Mouse (Mus musculus) thymus, postnatal 36 days (tissue): ENCODE results near the gene Invs.

Source experiments
- DNase-seq, 2 experiments: peaks; one replicate each; pipeline ENCODE4 v3.0.0; 2022; ENCODE audit warnings: mixed read lengths in 2 of 2

The Invs gene

GRCm38 (mm10) chr4:48472052-48472791, 192.7 kb downstream of the Invs start:
- DNase-seq, result no peak

DNA sequence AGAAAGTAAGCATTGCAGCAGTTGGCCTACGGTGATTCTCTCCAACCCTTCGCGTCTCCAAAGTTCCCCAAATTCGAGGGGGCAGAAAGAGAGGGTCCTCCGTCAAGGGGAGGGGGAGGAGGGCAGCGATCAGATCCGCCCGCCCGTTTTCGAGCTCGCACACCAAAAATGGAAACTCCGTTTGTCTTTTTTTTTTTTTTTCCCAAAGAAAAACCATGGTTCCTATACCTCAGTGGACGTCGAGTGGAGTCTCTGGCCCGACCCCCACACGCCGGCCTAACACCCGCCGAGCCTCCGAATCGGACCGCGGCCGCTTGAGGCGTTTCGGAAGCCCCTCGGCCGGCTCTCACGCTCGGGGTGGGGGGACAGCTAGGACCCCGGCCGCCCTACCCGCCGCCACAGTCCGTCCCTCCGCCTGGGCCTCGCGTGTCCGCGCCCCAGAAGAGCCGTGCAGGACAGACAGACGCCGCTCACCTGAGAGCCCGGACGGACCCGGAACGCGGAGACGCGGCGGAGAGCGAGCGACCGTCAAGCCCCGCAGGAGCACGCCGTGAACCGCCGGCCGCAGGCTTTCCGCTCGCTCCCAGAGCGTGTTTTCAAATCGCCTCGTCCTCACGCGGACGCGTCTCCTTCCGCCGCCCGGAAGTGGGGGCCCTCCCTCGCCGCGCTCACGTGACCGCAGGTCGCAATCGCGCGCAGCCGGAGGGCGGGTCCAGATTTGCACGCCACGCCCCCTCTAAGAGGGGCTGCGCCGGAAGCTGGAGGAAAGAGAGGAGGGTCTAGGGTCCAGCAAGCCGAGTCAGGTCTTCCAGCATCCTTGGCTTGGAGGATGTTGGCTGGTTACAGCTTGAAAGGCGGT, 193.5 kb downstream of the Invs start, which contains the start of gene Tex10:
Tex10 (minus strand) TSS at position 668 of the 859 bp plus-strand sequence.
- DNase-seq, result peak; percentile 95

DNA sequence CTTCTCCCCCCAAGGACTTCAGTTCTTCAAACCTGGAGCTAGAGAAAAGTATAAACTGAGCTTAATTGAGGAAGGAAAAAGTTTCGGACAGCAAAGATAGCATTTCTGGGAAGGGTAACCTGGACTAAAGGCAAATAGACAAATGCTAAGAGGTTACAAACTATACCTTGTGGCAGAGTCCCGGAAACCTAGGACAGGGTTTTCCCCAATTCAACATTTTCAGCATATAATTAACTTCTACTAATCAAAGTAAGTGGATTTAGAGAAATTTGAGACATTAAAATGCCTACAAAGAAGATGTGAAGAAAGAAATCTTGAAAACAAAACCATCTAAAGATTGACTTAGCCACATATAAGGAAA, 194.1 kb downstream of the Invs start:
- no peak for DNase-seq

DNA sequence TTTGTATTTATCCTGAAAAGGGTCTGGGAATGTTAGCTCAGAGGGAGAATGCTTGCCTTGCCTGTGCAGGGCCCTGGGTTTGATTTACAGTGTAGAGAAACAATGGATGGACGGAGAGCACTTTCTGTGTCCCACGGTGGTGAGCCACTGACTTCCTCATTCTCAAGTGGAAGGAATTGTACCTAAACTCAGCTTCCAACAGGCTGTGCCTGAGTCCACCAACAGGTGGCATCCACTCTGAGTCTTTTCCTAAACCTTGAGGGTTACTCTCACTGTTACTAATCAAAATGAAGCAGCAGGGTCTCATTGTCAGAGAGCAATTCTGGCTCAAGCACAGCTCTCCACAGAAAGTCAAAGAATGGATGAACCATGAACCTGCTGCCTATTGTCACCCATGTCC, 201.7 kb downstream of the Invs start:
- DNase-seq, result peak; percentile 15 to 28
